14 mouse cellular contexts compared by ENCODE assay signal in the genomic region with DNA sequence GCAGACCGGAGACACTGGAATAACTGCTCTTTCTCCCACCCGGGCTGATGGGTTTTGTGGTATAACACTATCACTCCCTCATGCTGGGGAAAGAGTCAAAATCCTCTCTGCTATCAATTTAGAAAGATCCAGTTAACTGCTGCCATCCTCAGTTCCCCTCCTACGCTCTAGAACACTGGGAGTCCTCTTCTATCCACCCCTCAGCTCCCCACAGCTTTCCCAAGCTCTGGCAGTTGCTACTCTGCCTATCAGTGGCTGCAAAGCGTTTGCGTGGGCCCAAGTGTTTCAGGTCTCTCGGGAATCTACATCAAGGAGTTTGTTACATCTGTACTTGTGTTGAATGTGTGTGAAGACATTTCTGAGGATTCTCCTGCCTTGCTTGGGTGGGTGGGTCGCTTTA. TPM values are rescaled to one million over a fixed set of nuclear protein-coding genes. Genes with fewer than 3 reads are reported as not detected.
DNase-seq lines count a peak whose midpoint lies in the region; ATAC-seq lines count a peak whose summit lies in the region.
"Had no signal": no experiment of that assay in that cellular context is flagged by ENCODE, and none has a peak within 500 bp of the region (broad histone marks: within the 10 kb centered on the region; RNA-seq: fewer than 3 reads in every experiment).

No protein-coding gene starts in this region.

- H3K9me3 ChIP-seq in heart, embryonic 13.5 days = no peaks in the 10 kb centered on the region
- no peaks in the 10 kb centered on the region for H3K9me3 ChIP-seq in intestine, embryonic 16.5 days (ENCODE audit: control insufficient read depth, low read length)

- no peak for ATAC-seq in heart, embryonic 13.5 days (ENCODE audit: extremely low read depth, insufficient number of reproducible peaks, low FRiP score, low TSS enrichment)
- no peak for ATAC-seq in megakaryocyte, adult 5-6 weeks (ENCODE audit: poor library complexity, severe bottlenecking)
- no peak for ATAC-seq in intestine, embryonic 16.5 days
- ATAC-seq: midbrain, embryonic 13.5 days had no signal

- intact Hi-C loops in left cerebral cortex, postnatal 14 days (cut with DNase I) = no loop called here

- no peak for DNase-seq in heart, adult 18-20 months
- DNase-seq in right cerebral cortex, adult 18-20 months = peak; percentile 90
- no peak for DNase-seq in right cerebral cortex, postnatal 4 days
- peak; percentile 71 to 81 for DNase-seq in left cerebral cortex, postnatal 14 days (ENCODE audit: low spot score in 2 of 2)
- DNase-seq in telencephalon, adult 2 months (ENCODE audit: low read depth, low spot score) = peak; percentile 92
- DNase-seq: adrenal gland, postnatal 10 days; B cell, adult 2 months; cerebellum, postnatal 25 days; spleen, adult 18-20 months had no signal

- H3K27ac ChIP-seq in heart, embryonic 13.5 days (replicated peaks) = peak overlapping the region; percentile 10; the same call in 1 of the 2 replicates
- H3K27ac ChIP-seq in intestine, embryonic 16.5 days (ENCODE audit: low read length) = no peak overlapping the region
- H3K27ac ChIP-seq: kidney, postnatal 0 days; midbrain, embryonic 13.5 days had no signal

- H3K36me3 ChIP-seq in heart, embryonic 13.5 days = no peaks in the 10 kb centered on the region
- H3K36me3 ChIP-seq in intestine, embryonic 16.5 days (ENCODE audit: control insufficient read depth, insufficient read depth, low read length) = no peaks in the 10 kb centered on the region
- H3K36me3 ChIP-seq: midbrain, embryonic 13.5 days had no signal

- WGBS in heart, embryonic 13.5 days = 50% methylated on average over 7 of the region's 7 CpGs
- WGBS in intestine, embryonic 16.5 days = 80% methylated on average over 7 of the region's 7 CpGs

- H3K27me3 ChIP-seq in heart, embryonic 13.5 days (replicated peaks) = no peaks in the 10 kb centered on the region
- H3K27me3 ChIP-seq in intestine, embryonic 16.5 days (replicated peaks; ENCODE audit: control insufficient read depth, insufficient read depth, low read length) = no peaks in the 10 kb centered on the region
- H3K27me3 ChIP-seq: midbrain, embryonic 13.5 days had no signal

- peaks cover 75% of the 10 kb centered on the region for H3K4me1 ChIP-seq in heart, embryonic 13.5 days
- peaks cover 16% of the 10 kb centered on the region; the same call in 1 of the 2 replicates for H3K4me1 ChIP-seq in intestine, embryonic 16.5 days (ENCODE audit: control insufficient read depth, insufficient read depth, low read length)

- H3K9ac ChIP-seq in heart, embryonic 13.5 days = 0 out of 2 replicates have a peak overlapping the region, but pooled peaks have one; percentile 51
- no peak overlapping the region for H3K9ac ChIP-seq in intestine, embryonic 16.5 days (ENCODE audit: low read depth, low read length)
- H3K9ac ChIP-seq: midbrain, embryonic 13.5 days had no signal

- H3K4me3 ChIP-seq in heart, embryonic 13.5 days = no peak overlapping the region
- no peak overlapping the region for H3K4me3 ChIP-seq in intestine, embryonic 16.5 days (ENCODE audit: low read length)
- H3K4me3 ChIP-seq: midbrain, embryonic 13.5 days had no signal

- H3K4me2 ChIP-seq in heart, embryonic 13.5 days = no peak overlapping the region
- H3K4me2 ChIP-seq in intestine, embryonic 16.5 days (ENCODE audit: low read depth, low read length) = no peak overlapping the region
- H3K4me2 ChIP-seq: midbrain, embryonic 13.5 days had no signal

RNA-seq across cellular contexts. Expression of gene Stk24, which starts 57.2 kb away (rescaled TPM):
- 29.7 and 30.8 TPM in 2 replicates for polyA plus RNA-seq in heart, embryonic 13.5 days (2015; fragmentation: Nextera tagmentation; extraction: Ambion mirVana)
- total RNA-seq in heart, adult 18-20 months (2021) = 10 to 100 TPM; 71.3 to 77.6 TPM
- 10 to 100 TPM; 49.5 to 50.0 TPM for total RNA-seq in left cerebral cortex, postnatal 14 days (2021)
- 143 and 146 TPM in 2 replicates for total RNA-seq in megakaryocyte, adult 5-6 weeks (2015)
- total RNA-seq in megakaryocyte, adult 5-6 weeks (2017) = 105 and 124 TPM in 2 replicates
- polyA plus RNA-seq in intestine, embryonic 16.5 days (2015; fragmentation: Nextera tagmentation; extraction: Ambion mirVana) = 27.3 and 39.7 TPM in 2 replicates

Comparison
In these comparisons a context has a peak if more than half of its experiments do, and no peak if none do; other contexts are left out.
1. DNase-seq: peak in right cerebral cortex, adult 18-20 months (single experiment), left cerebral cortex, postnatal 14 days (2 of 2) and telencephalon, adult 2 months (single experiment); none in heart, adult 18-20 months (0 of 2) and right cerebral cortex, postnatal 4 days (single experiment).